Mouse (Mus musculus) hindbrain, postnatal 0 days (tissue): Measurements from ENCODE around the gene Slc6a17. TPM values are rescaled to one million over a fixed set of nuclear protein-coding genes. Genes with fewer than 3 reads are reported as not detected.

ENCODE experiments used
- ATAC-seq: fragments of 200-750 bp; cut with Nextera tagmentation; 2 replicates; pipeline ENCODE4 v1.8.0; 2017; ENCODE audit warnings: mild to moderate bottlenecking, moderate TSS enrichment, moderate library complexity
- DNase-seq: peaks from one replicate; pipeline ENCODE4 v3.0.0-alpha.2; 2015; ENCODE audit warnings: low spot score
- H3K27ac ChIP-seq: fragments of 300-500 bp; sonication (generic); 2 replicates; pipeline ENCODE4 v1.5.1; 2014; ENCODE audit warnings: mild to moderate bottlenecking
- H3K27me3 ChIP-seq: fragments of 300-500 bp; sonication (generic); 2 replicates; pipeline ENCODE4 v1.6.1; 2014; ENCODE audit warnings: low read length, mixed read lengths; ENCODE audit not compliant: insufficient read depth
- H3K36me3 ChIP-seq: fragments of 300-500 bp; sonication (generic); 2 replicates; pipeline ENCODE4 v1.6.1; 2014; ENCODE audit warnings: low read length, mixed read lengths; ENCODE audit not compliant: insufficient read depth
- H3K4me1 ChIP-seq: fragments of 300-500 bp; sonication (generic); 2 replicates; pipeline ENCODE4 v1.6.1; 2014; ENCODE audit warnings: antibody characterized with exemption, low read length, mixed read lengths; ENCODE audit not compliant: insufficient read depth
- H3K4me2 ChIP-seq: fragments of 300-500 bp; sonication (generic); 2 replicates; pipeline ENCODE4 v1.6.1; 2014; ENCODE audit warnings: low read depth, mild to moderate bottlenecking, low read length, moderate library complexity, mixed read lengths
- H3K4me3 ChIP-seq: fragments of 300-500 bp; sonication (generic); 2 replicates; pipeline ENCODE4 v1.5.1; 2014; ENCODE audit warnings: low read length
- H3K9ac ChIP-seq: fragments of 300-500 bp; sonication (generic); replicated peaks from 2 replicates; pipeline ENCODE4 v1.6.1; 2014; ENCODE audit warnings: mild to moderate bottlenecking, low read length, moderate library complexity, mixed read lengths
- H3K9me3 ChIP-seq: fragments of 300-500 bp; sonication (generic); 2 replicates; pipeline ENCODE4 v1.6.1; 2016; ENCODE audit warnings: low read length, mixed read lengths
- CTCF ChIP-seq: IDR thresholded peaks from 2 replicates; pipeline ENCODE4 v1.5.1; 2016; ENCODE audit warnings: antibody characterized with exemption, control low read depth, low read depth
- WGBS: fragments of 180-500 bp; shearing (Covaris S2); extraction: QIAGEN DNeasy Blood & Tissue Kit; methylation state at CpG from one replicate; pipeline ENCODE4 v1.1.7; 2014; 5-methylcytosine and 5-hydroxymethylcytosine counted together
- polyA plus RNA-seq: library from polyadenylated mRNA; unstranded; fragments of >200 nt; fragmentation: Nextera tagmentation; extraction: Ambion mirVana; gene quantifications from 2 replicates; pipeline ENCODE4 v1.2.1, GENCODE M21; 2015
- total RNA-seq: library from RNA; depleted of rRNA; stranded (reverse); fragments of >200 nt; gene quantifications from 2 replicates; pipeline ENCODE4 v1.2.3, GENCODE M21; 2014

Gene Slc6a17
- total and polyA plus RNA-seq, 2 experiments from 2014 or later = 20.6 to 71.8 TPM

DNA sequence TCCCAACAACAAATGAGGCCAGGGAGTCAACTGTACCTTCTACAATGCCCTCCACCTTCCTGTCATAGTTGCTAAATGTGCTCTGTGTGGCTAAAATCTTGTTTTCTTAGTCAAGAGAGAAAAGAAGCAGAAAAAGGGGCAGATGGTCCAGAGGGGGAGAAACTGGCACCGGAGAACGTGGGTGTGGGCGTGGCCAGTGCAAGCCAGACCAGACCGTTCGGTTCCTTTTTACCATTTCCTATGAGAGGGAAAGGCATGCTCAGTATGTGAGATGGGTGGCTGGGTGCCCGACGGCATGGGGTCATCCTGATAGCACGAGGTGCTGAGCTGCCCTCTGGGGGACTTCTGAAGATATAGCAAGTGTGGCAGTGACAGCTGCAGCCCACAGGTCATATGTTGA lies 9.1 kb downstream of the Slc6a17 start:
- no peak; the same call in 1 of the 2 replicates for TF ChIP-seq CTCF

GRCm38 (mm10) chr3:107507966-107508365 lies 9.9 kb downstream of the Slc6a17 start:
- ATAC-seq (no peak), DNase-seq (no peak)
- no peak overlapping the region for H3K4me2 ChIP-seq
- no peak overlapping the region for H3K27ac ChIP-seq
- peaks cover 16% of the 10 kb centered on the region for H3K4me1 ChIP-seq
- H3K27me3 ChIP-seq = no peaks in the 10 kb centered on the region
- H3K4me3 ChIP-seq = no peak overlapping the region
- TF ChIP-seq CTCF = no peak
- no peak overlapping the region for H3K9ac ChIP-seq
- no peaks in the 10 kb centered on the region for H3K36me3 ChIP-seq
- no peaks in the 10 kb centered on the region for H3K9me3 ChIP-seq
- 90% methylated on average over 9 of the region's 9 CpGs for WGBS

More for the DNA sequence above, 9.1 kb downstream of the Slc6a17 start:
- Histone ChIP-seq H3K4me1 (peaks cover 16% of the 10 kb centered on the region), H3K27me3 (no peaks in the 10 kb centered on the region), H3K27ac (no peak overlapping the region), H3K9ac (no peak overlapping the region), H3K36me3 (no peaks in the 10 kb centered on the region), H3K9me3 (no peaks in the 10 kb centered on the region), H3K4me3 (no peak overlapping the region), H3K4me2 (no peak overlapping the region)
- WGBS = 67% methylated on average over 8 of the region's 8 CpGs
- ATAC-seq (no peak), DNase-seq (no peak)

DNA sequence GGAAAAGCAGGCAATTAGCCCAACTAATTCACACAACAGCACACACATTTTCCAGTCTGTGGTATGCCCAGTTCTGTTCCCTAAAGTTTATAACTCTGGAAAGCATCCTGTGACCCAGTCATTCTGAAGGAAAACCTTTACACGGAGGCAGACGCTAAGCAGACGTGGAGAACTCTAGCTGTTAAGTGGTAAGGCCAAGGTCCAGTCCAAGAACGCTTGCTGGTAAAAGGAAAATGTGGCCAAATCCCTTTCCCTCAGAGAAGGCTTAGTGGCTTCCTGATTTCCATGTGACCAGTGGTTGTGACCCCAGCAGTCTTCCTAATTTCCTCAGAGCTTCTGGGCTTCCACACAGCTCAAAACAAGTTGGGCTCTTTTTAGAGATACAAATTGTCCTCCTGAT lies 11.3 kb downstream of the Slc6a17 start:
- H3K36me3 ChIP-seq = no peaks in the 10 kb centered on the region
- WGBS = 46% methylated on average over 4 of the region's 4 CpGs
- TF ChIP-seq CTCF = no peak
- no peaks in the 10 kb centered on the region for H3K9me3 ChIP-seq
- no peak overlapping the region for H3K4me2 ChIP-seq
- peak overlapping the region; percentile 34; the same call in 1 of the 2 replicates for H3K27ac ChIP-seq
- H3K9ac ChIP-seq = no peak overlapping the region
- ATAC-seq (no peak), DNase-seq (no peak)
- peaks cover 26% of the 10 kb centered on the region for H3K4me1 ChIP-seq
- H3K4me3 ChIP-seq = no peak overlapping the region
- H3K27me3 ChIP-seq = no peaks in the 10 kb centered on the region

DNA sequence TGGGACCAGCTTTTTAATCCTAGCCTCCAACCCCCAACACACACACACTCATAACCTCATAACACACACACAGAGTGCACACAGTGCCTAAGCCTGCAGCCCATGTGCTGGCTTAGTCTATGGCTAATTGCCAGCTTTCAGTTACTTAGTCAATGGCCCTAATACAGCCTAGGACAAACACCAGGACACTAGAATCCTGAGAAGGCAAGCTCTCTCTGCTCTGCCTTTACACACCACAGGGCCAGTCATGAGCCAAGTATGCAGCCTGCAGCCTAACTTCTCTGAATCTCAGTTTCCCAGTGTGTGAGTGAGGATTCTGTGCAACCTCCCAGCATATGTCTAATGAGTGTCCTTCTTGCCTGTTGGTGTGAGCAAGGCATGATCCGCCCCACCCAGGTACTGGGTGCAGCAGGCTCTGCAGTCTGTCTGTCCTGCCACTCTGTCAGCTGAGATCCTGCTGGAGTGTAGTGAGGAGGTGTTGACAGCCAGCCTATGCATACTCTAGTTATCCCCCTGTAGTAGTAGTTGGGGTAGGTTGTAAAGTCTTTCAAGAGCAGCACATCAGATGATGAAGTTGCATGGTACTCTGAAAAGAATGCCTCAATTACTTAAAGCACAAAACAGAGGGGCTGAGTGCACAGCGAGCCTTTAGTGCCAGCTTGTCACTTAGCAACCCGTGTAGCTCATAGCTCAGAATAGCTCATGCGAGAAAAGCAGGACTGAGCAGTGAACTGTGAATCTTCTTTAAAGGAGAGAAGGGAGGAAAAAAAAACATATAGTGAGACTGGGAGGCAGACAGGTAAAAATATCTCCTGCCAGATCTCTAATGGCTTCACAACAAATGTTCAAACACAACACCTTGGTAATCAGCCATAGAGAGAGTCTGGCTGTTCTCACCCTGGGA lies 12.1 kb downstream of the Slc6a17 start:
- no peak overlapping the region for H3K9ac ChIP-seq
- H3K9me3 ChIP-seq = no peaks in the 10 kb centered on the region
- no peak overlapping the region for H3K4me2 ChIP-seq
- peak; percentile 60 for ATAC-seq
- H3K27ac ChIP-seq = peak overlapping the region; percentile 34; the same call in 1 of the 2 replicates
- H3K4me3 ChIP-seq = no peak overlapping the region
- no peaks in the 10 kb centered on the region for H3K27me3 ChIP-seq
- H3K36me3 ChIP-seq = no peaks in the 10 kb centered on the region
- DNase-seq = peak; percentile 76
- TF ChIP-seq CTCF = no peak
- peaks cover 33% of the 10 kb centered on the region for H3K4me1 ChIP-seq
- WGBS = 18% methylated on average over 4 of the region's 4 CpGs

- Histone ChIP-seq H3K4me3 (no peak overlapping the region), H3K9me3 (no peaks in the 10 kb centered on the region), H3K4me1 (peaks cover 33% of the 10 kb centered on the region), H3K27ac (no peak overlapping the region), H3K9ac (no peak overlapping the region), H3K27me3 (no peaks in the 10 kb centered on the region), H3K36me3 (no peaks in the 10 kb centered on the region; the same call in 1 of the 2 replicates), H3K4me2 (no peak overlapping the region)
- 78% methylated on average over 1 of the region's 1 CpGs for WGBS
- no peak for TF ChIP-seq CTCF
- ATAC-seq = no peak
- DNase-seq = no peak
Observed at GRCm38 (mm10) chr3:107504542-107504941, 13.3 kb downstream of the Slc6a17 start.

DNA sequence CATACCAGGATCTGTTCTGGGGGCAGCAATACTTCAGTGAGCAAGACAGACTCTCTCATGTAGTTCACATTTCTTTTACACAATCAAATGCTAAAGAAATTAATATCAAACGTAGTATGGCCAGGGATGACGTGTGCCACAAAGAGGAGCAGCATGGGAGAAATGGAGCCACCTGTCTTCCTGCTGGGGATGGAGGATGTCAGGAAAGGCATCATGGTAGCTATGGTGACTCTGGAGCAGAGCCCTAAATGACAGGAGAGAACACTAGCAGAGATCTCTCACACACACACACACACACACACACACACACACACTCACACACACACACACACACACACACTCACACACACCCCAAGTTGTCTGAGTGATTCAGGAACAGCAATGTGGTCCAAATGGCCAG lies 14.1 kb downstream of the Slc6a17 start:
- no peaks in the 10 kb centered on the region for H3K27me3 ChIP-seq
- TF ChIP-seq CTCF = no peak
- no peak for ATAC-seq
- H3K9ac ChIP-seq = no peak overlapping the region
- H3K9me3 ChIP-seq = no peaks in the 10 kb centered on the region
- H3K4me1 ChIP-seq = peaks cover 33% of the 10 kb centered on the region
- no peaks in the 10 kb centered on the region; the same call in 1 of the 2 replicates for H3K36me3 ChIP-seq
- H3K4me3 ChIP-seq = no peak overlapping the region
- 43% methylated on average over 2 of the region's 2 CpGs for WGBS
- no peak overlapping the region for H3K27ac ChIP-seq
- no peak overlapping the region for H3K4me2 ChIP-seq
- no peak for DNase-seq

GRCm38 (mm10) chr3:107501702-107502151 lies 16.1 kb downstream of the Slc6a17 start:
- peak overlapping the region; percentile 27; the same call in 1 of the 2 replicates for H3K27ac ChIP-seq
- H3K4me2 ChIP-seq = no peak overlapping the region
- TF ChIP-seq CTCF = no peak
- no peaks in the 10 kb centered on the region for H3K27me3 ChIP-seq
- H3K4me1 ChIP-seq = peaks cover 35% of the 10 kb centered on the region
- WGBS = 21% methylated on average over 7 of the region's 7 CpGs
- no peaks in the 10 kb centered on the region; the same call in 1 of the 2 replicates for H3K36me3 ChIP-seq
- H3K9ac ChIP-seq = no peak overlapping the region
- no peaks in the 10 kb centered on the region for H3K9me3 ChIP-seq
- DNase-seq = peak; percentile 85
- H3K4me3 ChIP-seq = no peak overlapping the region
- peak; percentile 63 for ATAC-seq
